Mouse (Mus musculus) testis, adult 2 months (tissue): ENCODE measurements around the gene Duox1. TPM values are rescaled to one million over a fixed set of nuclear protein-coding genes. Genes with fewer than 3 reads are reported as not detected.

Experiments
- H3K27ac ChIP-seq: fragments of 200-500 bp; 2 replicates; pipeline ENCODE4 v1.5.1; 2012; ENCODE audit warnings: low read depth, low read length; ENCODE audit not compliant: control insufficient read depth, insufficient read depth
- H3K27me3 ChIP-seq: fragments of 200-500 bp; 2 replicates; pipeline ENCODE4 v1.6.1; 2012; ENCODE audit warnings: mild to moderate bottlenecking, low read length, moderate library complexity; ENCODE audit not compliant: control insufficient read depth, insufficient read depth
- H3K36me3 ChIP-seq: fragments of 200-500 bp; 2 replicates; pipeline ENCODE4 v1.6.1; 2012; ENCODE audit warnings: mild to moderate bottlenecking, low read length; ENCODE audit not compliant: control insufficient read depth, insufficient read depth
- H3K4me1 ChIP-seq: fragments of 200-500 bp; 2 replicates; pipeline ENCODE4 v1.6.1; 2012; ENCODE audit warnings: low read length; ENCODE audit not compliant: control insufficient read depth, insufficient read depth
- H3K4me3 ChIP-seq: fragments of 200-500 bp; 2 replicates; pipeline ENCODE4 v1.5.1; 2012; ENCODE audit warnings: low read depth, mild to moderate bottlenecking, low read length, moderate library complexity, mixed read lengths; ENCODE audit not compliant: control insufficient read depth
- CTCF ChIP-seq: fragments of 200-500 bp; IDR thresholded peaks from 2 replicates; pipeline ENCODE4 v1.5.1; 2012; ENCODE audit warnings: low read depth, mild to moderate bottlenecking, inconsistent platforms, low read length, moderate library complexity; ENCODE audit not compliant: control insufficient read depth, insufficient read depth, insufficient replicate concordance
- POLR2A ChIP-seq: fragments of 200-500 bp; IDR thresholded peaks from 2 replicates; pipeline ENCODE4 v1.6.1; 2012; ENCODE audit warnings: low read depth, mild to moderate bottlenecking, inconsistent platforms, low read length, moderate library complexity; ENCODE audit not compliant: control insufficient read depth
- polyA plus RNA-seq: library from polyadenylated mRNA; depleted of rRNA; stranded (reverse); fragments of >200 nt; gene quantifications from 2 replicates; pipeline ENCODE4 v1.2.3, GENCODE M21; 2012

The Duox1 gene
- polyA plus RNA-seq, 1 experiment, result 0.09 TPM

- Histone ChIP-seq H3K4me3 (peak within 1 kb of the TSS; percentile 54), H3K4me1 (peaks cover 29% of the 10 kb centered on the region), H3K27ac (no peak within 1 kb of the TSS), H3K36me3 (no peaks in the 10 kb centered on the region), H3K27me3 (peaks cover 4% of the 10 kb centered on the region; the same call in 1 of the 2 replicates)
- no peak for TF ChIP-seq CTCF
Observed at GRCm38 (mm10) chr2:122298096-122298499, 17.4 kb upstream of the Duox1 start, which contains the start of gene Duox2. Gene Duox2, minus strand, starts transcription at chr2:122298449.

GRCm38 (mm10) chr2:122298596-122299490 is 16.6 kb upstream of the Duox1 start, which contains the start of gene Duoxa2:
Gene Duoxa2, plus strand, starts transcription at chr2:122298900.
- H3K36me3 ChIP-seq, result no peaks in the 10 kb centered on the region
- peaks cover 29% of the 10 kb centered on the region for H3K4me1 ChIP-seq
- no peak within 1 kb of the TSS for H3K27ac ChIP-seq
- peak within 1 kb of the TSS; percentile 54 for H3K4me3 ChIP-seq
- peaks cover 4% of the 10 kb centered on the region; the same call in 1 of the 2 replicates for H3K27me3 ChIP-seq
- no peak for TF ChIP-seq CTCF
- no peak for TF ChIP-seq POLR2A

- Histone ChIP-seq H3K27me3 (peaks cover 4% of the 10 kb centered on the region; the same call in 1 of the 2 replicates), H3K4me3 (no peak overlapping the region)
Observed at GRCm38 (mm10) chr2:122299911-122300655, 15.4 kb upstream of the Duox1 start.

GRCm38 (mm10) chr2:122300656-122301020 is 14.8 kb upstream of the Duox1 start:
- no peaks in the 10 kb centered on the region for H3K36me3 ChIP-seq
- peaks cover 4% of the 10 kb centered on the region; the same call in 1 of the 2 replicates for H3K27me3 ChIP-seq
- H3K4me3 ChIP-seq, result peak overlapping the region; percentile 63; the same call in 1 of the 2 replicates
- TF ChIP-seq CTCF (no peak), POLR2A (no peak)
- peaks cover 29% of the 10 kb centered on the region for H3K4me1 ChIP-seq
- no peak overlapping the region for H3K27ac ChIP-seq

More at GRCm38 (mm10) chr2:122299911-122300655, 15.4 kb upstream of the Duox1 start:
- no peak for TF ChIP-seq POLR2A
- TF ChIP-seq CTCF, result no peak
- Histone ChIP-seq H3K36me3 (no peaks in the 10 kb centered on the region), H3K27ac (no peak overlapping the region), H3K4me1 (peaks cover 29% of the 10 kb centered on the region)

- no peak for TF ChIP-seq POLR2A
- no peak for TF ChIP-seq CTCF
- Histone ChIP-seq H3K4me3 (peak overlapping the region; percentile 71), H3K27ac (no peak overlapping the region), H3K36me3 (no peaks in the 10 kb centered on the region), H3K4me1 (peaks cover 29% of the 10 kb centered on the region), H3K27me3 (peaks cover 4% of the 10 kb centered on the region; the same call in 1 of the 2 replicates)
Observed at GRCm38 (mm10) chr2:122301081-122301920, 14.2 kb upstream of the Duox1 start.

GRCm38 (mm10) chr2:122301921-122302573 is 13.4 kb upstream of the Duox1 start:
- Histone ChIP-seq H3K27me3 (peaks cover 4% of the 10 kb centered on the region; the same call in 1 of the 2 replicates), H3K27ac (no peak overlapping the region), H3K4me3 (peak overlapping the region; percentile 71), H3K4me1 (peaks cover 29% of the 10 kb centered on the region), H3K36me3 (no peaks in the 10 kb centered on the region)
- TF ChIP-seq CTCF, result no peak
- no peak for TF ChIP-seq POLR2A
